Mouse (Mus musculus): ENCODE data around the gene Gm44511.

Gm44511 gene

DNA sequence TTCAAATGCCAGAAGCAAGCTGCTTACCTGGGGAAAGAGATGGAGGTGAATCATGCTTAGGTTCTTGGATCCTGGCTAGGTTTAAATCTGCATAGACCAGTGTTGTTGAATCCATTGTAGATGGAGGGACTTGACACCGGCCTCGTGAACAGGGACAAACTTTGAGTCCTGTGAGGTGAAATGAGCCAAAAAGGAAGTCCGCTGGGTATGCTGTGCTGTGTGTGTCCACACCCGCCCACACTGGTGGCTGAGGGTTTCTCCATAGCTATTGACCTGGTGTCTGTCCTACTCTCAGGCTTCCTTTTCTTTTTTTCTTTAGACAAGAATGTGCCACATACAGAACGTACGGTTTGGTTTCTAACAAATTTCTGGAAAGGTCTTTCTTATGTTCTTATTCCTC lies at the start of gene Gm44511, which contains the start of gene Klrb1b:
Gene Gm44511 (minus strand): TSS at position 184 of the 400 bp plus-strand sequence.
Gene Klrb1b (minus strand): TSS at position 200 of the 400 bp plus-strand sequence.
- no peak for DNase-seq

DNA sequence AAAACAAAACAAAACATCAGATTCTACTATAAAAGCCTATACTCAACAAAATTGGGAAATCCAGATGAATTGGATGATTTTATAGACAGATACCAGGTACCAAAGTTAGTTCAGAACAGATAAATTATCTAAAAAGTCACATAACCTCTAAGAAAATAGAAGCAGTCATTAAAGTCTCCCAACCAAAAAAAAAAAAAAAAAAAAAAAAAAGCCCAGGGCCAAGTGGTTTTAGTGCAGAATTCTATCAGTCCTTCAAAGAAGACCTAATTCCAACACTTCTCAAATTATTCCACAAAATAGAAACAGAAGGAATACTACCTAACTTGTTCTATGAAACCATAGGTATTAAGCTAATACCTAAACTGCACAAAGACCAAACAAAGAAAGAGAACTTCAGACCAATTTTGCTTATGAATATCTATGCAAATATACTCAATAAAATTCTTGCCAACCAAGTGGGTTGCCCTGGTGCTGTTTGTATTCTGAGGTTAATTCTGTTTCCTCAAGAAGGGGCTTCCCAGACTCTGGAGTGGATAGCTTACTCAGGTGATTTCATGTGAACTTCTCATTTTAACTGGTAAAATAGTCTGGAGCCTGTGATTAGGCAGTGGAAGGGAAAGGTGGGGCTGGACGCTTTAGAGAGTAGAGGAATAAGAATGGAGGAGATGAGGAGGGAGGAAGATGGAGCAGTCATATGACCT lies 45.9 kb upstream of the Gm44511 start:
- DNase-seq: no peak

GRCm38 (mm10) chr6:128868861-128869260 lies 42.7 kb upstream of the Gm44511 start:
- DNase-seq: no peak

DNA sequence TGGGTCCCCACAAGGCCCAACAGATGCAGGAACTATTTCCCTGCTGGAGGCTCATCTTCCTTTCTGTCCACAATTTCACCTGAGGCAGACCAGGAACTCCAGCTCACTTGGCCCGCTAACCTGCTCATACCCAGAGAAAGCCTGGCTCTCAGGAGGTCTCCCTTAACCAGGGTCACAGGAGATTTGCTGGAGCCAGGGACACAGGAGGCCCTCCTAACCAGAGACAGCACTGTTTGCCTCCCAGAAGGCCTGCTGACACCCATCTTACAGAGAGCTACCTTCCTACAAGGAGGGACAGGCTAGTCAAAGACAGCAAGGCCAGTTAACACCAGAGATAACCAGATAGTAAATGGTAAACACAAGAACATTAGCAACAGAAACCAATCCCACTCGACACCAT lies 31.9 kb upstream of the Gm44511 start:
- DNase-seq: no peak

DNA sequence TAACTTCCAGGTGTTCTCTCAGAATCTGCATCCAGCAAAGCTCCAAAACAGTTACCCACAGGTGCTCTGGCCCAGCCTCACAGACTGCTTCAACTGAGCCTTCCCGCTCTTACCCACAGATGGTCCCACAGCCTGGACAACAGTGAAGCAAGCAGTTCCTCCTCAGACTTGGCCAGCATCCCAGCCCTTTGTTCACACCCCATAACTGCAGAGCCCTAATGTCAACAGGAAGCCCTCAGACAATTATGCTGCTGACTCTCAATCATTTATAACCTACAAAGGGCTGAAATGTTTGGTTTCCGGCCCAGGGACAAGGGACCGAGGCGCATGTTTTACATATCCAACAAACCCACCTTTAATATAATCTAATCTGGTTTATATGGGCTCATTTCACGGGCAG lies 30.1 kb upstream of the Gm44511 start:
- peak; percentile 62 for DNase-seq

DNA sequence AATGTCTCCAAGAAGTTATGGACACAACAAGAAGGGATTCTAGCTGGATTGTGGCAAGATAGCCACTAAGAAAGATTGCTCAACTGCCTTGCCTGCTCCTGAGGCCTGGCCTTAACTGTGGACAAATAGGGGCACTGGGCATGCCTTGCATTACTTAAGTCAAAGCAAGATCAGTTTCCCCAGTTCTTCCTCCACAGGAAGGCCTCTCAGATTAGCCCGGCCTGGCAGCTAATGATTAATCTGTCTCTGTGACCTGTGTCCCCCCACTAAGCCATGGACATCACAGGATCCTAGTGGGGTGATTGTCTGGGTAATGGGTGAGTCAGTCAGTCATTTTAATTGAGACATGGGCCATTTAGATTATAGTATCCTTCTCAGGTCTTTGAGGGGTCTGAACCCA lies 29.4 kb upstream of the Gm44511 start:
- no peak for DNase-seq

- no peak for DNase-seq
Measured at GRCm38 (mm10) chr6:128854895-128855294, 28.8 kb upstream of the Gm44511 start.

GRCm38 (mm10) chr6:128854024-128854820 lies 28.1 kb upstream of the Gm44511 start:
- peak; percentile 66 for DNase-seq

DNA sequence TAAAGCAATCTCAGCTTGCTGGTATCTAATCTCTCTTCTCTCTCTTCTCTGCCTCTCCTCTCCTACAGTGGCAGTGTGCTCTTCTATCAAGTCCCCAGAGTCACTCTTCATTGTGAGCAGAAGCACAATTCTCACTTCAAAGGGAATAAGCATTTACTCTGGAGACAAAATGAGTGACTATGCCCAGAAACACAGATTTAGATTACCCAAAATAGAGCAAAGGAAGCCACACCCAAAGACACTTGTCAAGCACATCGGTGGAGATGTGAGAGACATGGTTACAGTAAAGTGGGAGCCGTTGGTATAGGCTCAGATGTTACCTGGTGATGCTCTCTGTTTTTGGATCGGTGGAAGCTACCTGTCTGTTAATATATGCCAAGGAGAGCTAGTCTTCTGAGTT lies 26.7 kb upstream of the Gm44511 start:
- no peak for DNase-seq

DNA sequence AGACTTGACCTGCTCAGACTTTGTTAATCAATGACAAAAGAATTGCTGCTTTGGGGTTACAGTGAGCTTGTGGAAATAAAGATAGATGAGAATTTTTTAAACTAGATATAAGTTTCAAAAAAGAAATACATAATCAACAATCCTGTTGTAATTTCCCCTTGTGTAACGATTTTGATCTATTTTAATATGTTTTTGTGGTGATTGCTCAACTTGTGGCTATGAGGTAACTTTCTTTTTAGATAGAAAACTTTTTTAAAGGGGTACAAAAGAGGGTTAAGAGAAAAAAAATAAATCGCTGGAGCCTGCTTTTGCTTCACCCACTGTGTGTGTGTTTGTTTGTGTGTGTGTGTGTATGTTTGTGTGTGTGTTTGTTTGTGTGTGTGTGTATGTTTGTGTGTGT lies 25.0 kb upstream of the Gm44511 start:
- DNase-seq: no peak

DNA sequence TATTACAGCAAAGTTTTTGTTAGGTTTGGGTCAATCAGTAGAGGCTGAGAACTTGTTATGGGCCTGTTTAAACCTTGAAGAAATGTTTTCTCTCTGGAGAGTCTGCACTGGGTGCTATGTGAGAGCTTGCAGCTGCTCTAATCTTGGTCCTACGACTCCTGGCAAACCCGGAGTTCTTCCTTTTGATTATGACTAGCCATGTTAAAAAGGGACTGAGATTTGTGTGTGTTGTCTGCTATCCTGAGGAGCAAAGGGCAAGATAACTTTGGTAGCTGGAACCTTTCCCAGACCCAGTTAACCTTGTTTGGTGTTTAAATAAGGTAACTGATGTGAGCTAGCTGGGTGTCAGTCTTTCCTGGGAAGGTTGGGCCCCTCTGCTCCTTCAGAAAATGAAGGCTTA lies 24.6 kb upstream of the Gm44511 start:
- no peak for DNase-seq

DNA sequence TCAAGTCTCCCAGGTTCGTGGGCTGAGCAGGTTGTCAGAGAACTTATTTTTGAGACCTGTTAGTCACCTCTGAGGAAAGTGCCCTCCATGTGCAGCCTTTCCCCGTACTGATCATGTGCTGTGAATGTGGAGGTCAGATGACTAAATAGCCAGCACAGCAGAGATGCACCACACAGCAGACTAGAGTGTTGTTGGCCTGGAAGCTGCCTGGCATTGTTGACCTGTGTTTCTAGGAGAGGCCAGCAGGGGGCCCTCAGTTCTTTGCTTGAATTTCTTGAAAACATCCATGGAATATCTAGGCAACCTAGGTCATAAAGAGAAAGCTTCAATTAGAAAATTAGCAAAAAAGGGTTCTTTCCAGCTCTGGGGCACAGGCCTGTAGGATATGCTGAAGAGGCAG lies 23.8 kb upstream of the Gm44511 start:
- DNase-seq: peak; percentile 24

GRCm38 (mm10) chr6:128847401-128847800 lies 21.3 kb upstream of the Gm44511 start:
- no peak for DNase-seq

DNA sequence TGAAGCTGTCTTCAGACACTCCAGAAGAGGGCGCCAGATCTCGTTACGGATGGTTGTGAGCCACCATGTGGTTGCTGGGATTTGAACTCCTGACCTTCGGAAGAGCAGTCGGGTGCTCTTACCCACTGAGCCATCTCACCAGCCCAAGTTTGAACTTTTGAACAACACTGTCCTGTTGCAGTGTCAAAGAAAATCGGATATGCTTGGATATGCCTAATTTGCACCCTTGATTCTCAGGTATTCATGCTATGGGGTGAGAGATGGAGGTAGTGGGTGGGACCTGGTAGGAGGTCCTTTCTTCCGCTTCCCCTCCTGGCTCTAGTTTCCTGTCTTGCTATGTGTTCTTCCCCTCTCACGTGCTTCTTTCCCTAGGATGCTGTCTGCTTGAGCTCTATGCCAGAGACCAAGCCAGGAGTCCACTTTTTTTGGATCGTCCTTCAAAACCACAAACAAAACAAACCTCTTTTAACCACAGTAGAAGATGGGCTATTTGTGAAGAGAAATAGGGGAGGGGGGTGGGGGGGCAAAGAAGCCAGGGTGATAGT lies 20.0 kb upstream of the Gm44511 start:
- no peak for DNase-seq

- peak; percentile 87 for DNase-seq
Measured at GRCm38 (mm10) chr6:128845319-128845979, 19.3 kb upstream of the Gm44511 start.

DNA sequence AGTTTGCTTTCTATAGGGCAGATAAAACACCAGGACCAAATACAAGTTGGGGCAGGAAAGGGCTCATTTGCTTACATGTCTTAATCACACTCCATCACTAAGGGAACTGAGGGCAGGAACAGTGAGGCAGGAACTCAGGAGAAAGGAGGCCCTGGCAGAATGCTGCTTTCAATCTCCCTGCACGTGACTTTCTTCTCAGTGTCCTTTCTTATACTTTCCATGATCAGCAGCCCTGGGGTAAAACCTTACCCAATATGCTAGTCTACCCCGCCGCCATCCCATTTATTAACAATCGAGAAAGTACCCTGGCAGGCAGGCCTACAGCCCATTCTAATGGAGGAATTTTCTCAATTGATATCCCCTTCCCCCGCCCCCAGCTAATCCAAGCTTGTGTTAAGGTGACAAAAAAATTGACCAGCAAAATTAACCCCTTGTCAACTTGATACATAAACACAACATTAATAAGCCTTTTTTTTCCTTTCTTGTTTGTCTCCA lies 18.5 kb upstream of the Gm44511 start:
- peak; percentile 48 for DNase-seq

- DNase-seq: peak; percentile 38
Measured at GRCm38 (mm10) chr6:128844131-128844530, 18.0 kb upstream of the Gm44511 start.

- DNase-seq: peak; percentile 74
Measured at GRCm38 (mm10) chr6:128843479-128843992, 17.4 kb upstream of the Gm44511 start.

- peak; percentile 96 for DNase-seq
Measured at GRCm38 (mm10) chr6:128842945-128843478, 16.9 kb upstream of the Gm44511 start.

DNA sequence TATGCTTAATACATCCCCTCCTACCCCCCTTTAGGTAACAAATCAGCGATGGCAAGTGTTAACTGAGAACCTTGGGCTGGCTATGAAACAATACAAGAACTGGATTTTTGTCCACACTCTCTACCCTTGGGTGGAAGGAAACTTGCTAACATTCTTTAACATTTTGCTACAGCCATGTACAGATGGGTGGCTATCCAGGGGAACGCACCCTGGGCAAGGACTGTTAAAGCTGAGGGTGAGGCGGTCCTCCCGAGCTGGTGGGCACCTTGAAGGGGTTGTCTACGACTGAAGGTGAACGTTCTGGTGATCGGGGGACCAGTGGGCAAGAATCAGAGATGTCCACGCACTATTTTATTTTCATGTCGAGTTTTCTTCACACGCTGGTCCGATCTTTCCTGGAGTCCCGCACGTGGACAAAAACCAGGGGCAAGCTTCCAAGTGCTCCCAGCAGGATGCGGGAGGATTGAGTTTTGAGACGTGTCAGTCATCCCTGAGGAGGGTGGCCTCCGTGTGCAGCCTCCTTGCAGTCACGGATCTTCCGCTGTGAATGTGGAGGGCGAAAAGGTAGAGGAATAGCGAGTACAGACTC lies 16.3 kb upstream of the Gm44511 start:
- DNase-seq: peak; percentile 88

DNA sequence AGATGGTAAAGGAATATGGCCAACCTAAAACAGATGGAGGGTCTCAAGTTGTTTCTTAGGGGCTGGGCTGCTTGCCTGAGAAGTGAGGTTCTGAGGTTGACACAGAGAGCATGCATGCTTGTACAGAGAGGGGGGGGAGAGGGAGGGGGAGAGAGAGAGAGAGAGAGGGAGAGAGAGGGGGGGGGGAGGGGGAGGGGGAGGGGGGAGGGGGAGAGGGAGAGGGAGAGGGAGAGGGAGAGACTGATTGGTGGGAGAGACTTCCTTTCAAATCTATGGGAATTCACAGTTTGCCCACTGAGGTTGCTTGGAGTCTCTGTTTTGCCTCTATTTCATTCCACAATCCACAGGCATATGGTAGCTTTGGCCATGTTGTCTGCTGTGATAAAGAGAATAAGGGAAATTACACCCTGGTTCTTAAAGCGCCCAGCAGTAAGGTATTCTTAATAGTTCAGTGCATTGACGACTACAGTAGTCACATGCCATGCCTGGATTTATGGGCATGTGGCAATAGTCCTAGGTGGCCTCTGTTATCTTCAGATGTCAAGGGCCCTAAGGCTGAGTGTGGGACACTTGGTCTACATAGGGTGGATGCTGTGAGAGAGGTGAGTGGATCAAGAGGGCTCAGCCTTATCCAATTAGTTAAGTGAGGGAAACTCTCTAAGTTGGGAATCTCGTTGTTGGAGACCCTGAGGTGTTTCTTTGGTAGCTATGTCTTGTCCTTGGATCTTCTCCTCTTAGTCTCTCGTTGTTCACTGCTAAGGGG lies 15.4 kb upstream of the Gm44511 start:
- DNase-seq: peak; percentile 34
